Mouse (Mus musculus) MEL (cell line): ENCODE data around the gene 4930523C07Rik.

ENCODE experiments used
- GATA1 ChIP-seq: IDR thresholded peaks from 2 replicates; pipeline ENCODE4 v1.6.1; 2011; ENCODE audit warnings: low read depth, low read length, improper control_type of control experiment
- POLR2A ChIP-seq, 2 experiments: IDR thresholded peaks; 2 replicates each; pipeline ENCODE4 v1.6.1; 2011 to 2012; ENCODE audit warnings: low read length in 2 of 2, mild to moderate bottlenecking in 2 of 2, control low read depth in 1 of 2, improper control_type of control experiment in 1 of 2, low read depth in 1 of 2, moderate library complexity in 1 of 2; ENCODE audit not compliant: control insufficient read depth in 1 of 2, insufficient read depth in 1 of 2, poor library complexity in 1 of 2

DNA sequence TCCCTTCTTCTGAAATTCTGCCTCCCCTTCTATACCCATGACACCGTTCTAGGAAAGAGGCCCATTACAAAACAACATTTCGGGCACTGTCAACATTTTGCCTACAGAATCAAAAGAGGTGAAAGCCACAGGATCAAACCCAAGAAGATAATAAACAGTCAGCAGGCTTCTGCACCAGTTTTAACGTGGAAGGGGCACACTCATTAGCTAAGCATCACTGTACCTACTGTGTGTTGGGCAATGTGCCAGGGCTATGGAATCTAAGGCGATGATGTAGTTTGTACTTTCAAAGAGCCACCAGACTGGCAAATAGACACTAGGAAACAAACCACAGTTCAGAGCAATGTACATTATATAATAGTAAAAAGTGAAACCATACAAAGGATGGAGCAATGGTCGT lies 1.8 kb downstream of the 4930523C07Rik start:
- no peak for TF ChIP-seq GATA1
- no peak for TF ChIP-seq POLR2A (IDR thresholded peaks at IDR 0.05; ENCODE audit: control insufficient read depth in 1 of 2, insufficient read depth in 1 of 2, low read depth in 1 of 2, low read length in 2 of 2, poor library complexity in 1 of 2)
